Mouse (Mus musculus): ENCODE measurements around the gene Mtrr.

Gene Mtrr

GRCm38 (mm10) chr13:68581747-68582516 lies at the start of gene Mtrr, which contains the start of gene Fastkd3:
Gene Mtrr (minus strand): TSS chr13:68582149.
Gene Fastkd3 (plus strand): TSS chr13:68582234.
- peak; percentile 83 to 93 for DNase-seq (ENCODE audit: low spot score in 2 of 2)

GRCm38 (mm10) chr13:68627041-68627440 lies 45.1 kb upstream of the Mtrr start:
- DNase-seq (ENCODE audit: low spot score in 2 of 2) = no peak

- no peak for DNase-seq (ENCODE audit: low spot score in 2 of 2)
Measured at GRCm38 (mm10) chr13:68622792-68623191, 40.8 kb upstream of the Mtrr start.

GRCm38 (mm10) chr13:68607652-68608405 lies 25.9 kb upstream of the Mtrr start:
- DNase-seq (ENCODE audit: low spot score in 2 of 2) = no peak

DNA sequence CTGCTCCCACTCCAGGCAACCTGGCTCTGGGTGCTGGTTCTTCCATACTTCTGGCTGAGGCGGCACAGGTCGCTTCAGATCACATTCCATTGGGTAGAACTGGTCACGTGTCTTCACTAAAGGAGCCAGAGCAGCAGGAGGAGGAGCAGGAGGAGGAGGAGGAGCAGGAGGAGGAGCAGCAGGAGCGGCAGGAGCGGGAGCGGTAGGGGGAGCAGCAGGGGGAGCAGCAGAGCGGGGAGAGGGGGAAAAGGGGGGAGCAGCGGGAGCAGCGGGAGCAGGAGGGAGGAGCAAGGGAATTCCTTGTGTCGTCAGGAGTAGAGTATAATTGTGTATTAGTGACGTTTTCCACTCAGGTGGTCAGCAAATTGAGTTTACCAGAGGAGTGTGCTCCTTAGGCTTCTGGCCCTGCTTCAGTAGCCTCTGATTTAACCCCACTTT lies 23.8 kb upstream of the Mtrr start:
- no peak for DNase-seq (ENCODE audit: low spot score in 2 of 2)

GRCm38 (mm10) chr13:68603085-68603484 lies 21.1 kb upstream of the Mtrr start:
- no peak for DNase-seq (ENCODE audit: low spot score in 2 of 2)

- no peak for DNase-seq (ENCODE audit: low spot score in 2 of 2)
Measured at GRCm38 (mm10) chr13:68601184-68601583, 19.2 kb upstream of the Mtrr start.

DNA sequence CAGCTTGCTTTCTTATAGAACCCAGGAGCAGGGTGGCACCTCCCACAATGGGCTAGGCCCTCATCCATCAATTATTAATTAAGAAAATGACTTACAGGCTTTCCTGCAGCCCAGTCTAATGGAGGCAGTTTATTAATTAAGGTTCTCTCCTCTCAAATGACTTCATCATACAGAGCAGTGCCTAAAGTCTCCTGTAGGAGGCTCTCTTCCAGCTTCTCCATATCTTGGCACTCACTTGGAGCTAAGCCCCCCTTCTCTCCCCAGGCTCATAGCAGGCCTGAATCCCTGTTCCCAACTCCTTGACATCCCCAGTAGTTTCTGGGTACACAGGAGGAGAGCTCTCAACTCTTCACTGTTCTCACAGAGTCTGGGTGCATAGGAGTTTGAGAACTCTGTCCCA lies 17.0 kb upstream of the Mtrr start:
- no peak for DNase-seq (ENCODE audit: low spot score in 2 of 2)

- DNase-seq (ENCODE audit: low spot score in 2 of 2) = no peak
Measured at GRCm38 (mm10) chr13:68597667-68598066, 15.7 kb upstream of the Mtrr start.

DNA sequence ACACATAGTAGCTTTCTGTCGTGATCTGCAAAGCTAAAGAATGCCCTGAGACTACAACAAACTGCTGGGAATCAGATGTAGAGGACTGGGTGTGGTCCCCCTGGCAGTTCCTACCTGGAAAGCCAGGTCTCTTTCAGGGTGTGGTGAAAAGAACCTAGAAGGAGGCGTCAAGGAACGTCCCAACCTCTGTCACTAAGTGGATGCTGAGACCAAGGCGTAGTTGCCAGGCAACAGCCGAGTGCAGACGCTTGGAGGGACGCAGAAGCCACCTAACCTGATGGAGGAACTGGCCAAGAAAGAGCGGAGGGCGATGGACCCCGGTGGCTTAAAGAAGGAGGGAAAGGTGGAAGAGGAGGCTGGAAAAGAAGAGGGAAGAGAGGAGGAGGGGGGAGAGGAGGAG lies 15.2 kb upstream of the Mtrr start, which contains the start of gene 1700001L19Rik:
1700001L19Rik (plus strand) TSS at position 223 of the 400 bp plus-strand sequence.
- DNase-seq (ENCODE audit: low spot score in 2 of 2) = no peak

DNA sequence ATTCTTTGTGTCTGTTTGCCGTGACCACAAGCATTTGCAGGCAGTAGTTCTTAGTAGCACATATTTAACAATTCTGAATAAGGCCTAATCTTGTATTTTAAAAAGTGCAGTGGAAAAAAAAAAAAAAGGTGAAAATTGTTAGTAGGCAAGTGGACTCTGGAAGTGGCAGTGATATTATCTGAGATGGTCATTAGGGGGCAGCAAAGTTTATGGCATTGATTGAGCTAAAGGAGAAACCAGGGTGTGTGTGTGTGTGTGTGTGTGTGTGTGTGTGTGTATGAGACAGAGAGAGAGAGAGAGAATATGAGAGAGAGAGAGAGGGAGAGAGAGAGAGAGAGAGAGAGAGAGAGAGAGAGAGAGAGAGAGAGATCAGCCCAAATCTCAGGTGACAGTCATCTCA lies 11.8 kb upstream of the Mtrr start:
- DNase-seq (ENCODE audit: low spot score in 2 of 2) = no peak

DNA sequence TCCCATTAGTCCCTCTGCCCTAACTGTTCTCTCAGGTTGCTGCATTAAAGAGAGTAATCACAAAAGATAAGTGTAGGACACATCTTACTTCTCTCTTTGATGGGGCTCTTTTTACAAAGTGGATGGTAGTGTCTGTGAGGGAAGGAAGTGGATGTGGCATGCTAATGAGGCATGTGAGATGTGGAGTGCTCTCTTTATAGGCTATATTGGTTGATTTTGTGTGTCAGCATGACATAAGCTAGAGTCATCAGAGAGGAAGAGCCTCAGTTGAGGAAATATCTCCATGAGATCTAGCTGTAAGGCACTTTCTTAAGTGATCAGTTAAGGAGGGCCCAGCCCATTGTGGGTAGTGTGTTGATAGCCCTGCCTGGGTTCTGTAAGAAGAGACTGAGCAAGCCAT lies 6.4 kb upstream of the Mtrr start:
- DNase-seq (ENCODE audit: low spot score in 2 of 2) = no peak

GRCm38 (mm10) chr13:68585441-68585840 lies 3.5 kb upstream of the Mtrr start:
- no peak for DNase-seq (ENCODE audit: low spot score in 2 of 2)

DNA sequence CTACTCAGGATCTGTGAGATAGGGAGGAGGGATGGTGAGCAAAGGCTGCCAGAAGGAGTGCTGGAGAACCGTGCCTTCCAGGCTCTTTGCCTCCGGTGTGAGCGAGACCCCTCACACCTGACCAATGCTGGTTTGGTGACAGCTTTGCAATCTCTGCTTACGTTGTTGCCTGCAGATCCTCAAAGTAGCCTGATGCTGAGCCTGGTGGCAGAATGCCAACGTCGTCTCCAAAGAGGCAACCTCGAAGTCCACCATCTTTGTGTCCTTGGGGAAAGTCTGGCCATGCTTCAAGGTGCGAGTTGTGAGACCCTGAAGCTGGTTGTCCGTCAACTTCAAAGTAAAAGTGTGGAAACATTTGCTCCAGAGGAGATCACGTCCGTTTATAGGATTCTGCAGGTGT lies 2.0 kb upstream of the Mtrr start:
- no peak for DNase-seq (ENCODE audit: low spot score in 2 of 2)

DNA sequence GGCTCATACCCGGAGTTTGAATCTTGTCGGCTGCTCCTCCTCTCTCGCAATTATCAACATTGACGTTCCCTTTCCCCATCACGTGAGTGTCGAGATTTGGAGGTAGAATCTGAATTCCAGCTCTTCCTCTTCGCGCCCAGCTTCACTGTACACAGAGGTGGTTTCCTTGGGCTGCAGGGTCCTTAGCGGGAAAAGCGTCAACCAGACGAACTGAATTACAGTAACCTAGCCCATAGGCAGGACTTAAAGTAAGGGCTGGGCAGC lies 500 bp upstream of the Mtrr start:
- DNase-seq (ENCODE audit: low spot score in 2 of 2) = peak in 1 of 2 experiments; percentile 21

DNA sequence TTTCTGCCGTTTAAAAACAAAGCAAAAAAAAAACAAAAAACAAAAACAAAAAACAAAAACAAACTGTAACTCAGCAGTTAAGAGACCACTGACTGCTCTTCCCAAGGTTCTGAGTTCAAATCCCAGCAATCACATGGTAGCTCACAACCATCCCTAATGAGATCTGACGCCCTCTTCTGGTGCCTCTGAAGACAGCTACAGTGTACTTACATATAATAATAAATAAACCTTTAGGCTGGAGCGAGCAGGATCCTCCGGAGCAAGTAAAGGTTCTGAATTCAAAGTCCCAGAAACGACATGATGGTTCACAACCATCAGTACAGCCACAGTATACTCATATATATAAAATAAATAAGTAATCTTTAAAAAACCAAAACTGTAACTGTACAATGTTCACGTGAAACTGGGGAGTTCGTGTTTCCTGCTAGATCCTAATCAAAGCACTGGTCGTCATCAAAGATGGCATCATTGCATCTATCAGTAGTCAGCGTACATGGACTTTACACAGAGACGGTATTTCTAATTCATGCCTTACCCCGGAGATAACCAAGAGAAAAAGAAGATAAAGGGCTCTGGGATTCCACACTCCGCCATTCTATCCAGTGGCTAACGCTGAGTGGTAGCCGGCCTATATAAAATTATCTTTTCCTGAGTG lies 736 bp downstream of the Mtrr start:
- DNase-seq (ENCODE audit: low spot score in 2 of 2) = no peak

- DNase-seq (ENCODE audit: low spot score in 2 of 2) = no peak
Measured at GRCm38 (mm10) chr13:68577945-68578344, 4.0 kb downstream of the Mtrr start.

- DNase-seq (ENCODE audit: low spot score in 2 of 2) = no peak
Measured at GRCm38 (mm10) chr13:68574398-68574797, 7.6 kb downstream of the Mtrr start.

DNA sequence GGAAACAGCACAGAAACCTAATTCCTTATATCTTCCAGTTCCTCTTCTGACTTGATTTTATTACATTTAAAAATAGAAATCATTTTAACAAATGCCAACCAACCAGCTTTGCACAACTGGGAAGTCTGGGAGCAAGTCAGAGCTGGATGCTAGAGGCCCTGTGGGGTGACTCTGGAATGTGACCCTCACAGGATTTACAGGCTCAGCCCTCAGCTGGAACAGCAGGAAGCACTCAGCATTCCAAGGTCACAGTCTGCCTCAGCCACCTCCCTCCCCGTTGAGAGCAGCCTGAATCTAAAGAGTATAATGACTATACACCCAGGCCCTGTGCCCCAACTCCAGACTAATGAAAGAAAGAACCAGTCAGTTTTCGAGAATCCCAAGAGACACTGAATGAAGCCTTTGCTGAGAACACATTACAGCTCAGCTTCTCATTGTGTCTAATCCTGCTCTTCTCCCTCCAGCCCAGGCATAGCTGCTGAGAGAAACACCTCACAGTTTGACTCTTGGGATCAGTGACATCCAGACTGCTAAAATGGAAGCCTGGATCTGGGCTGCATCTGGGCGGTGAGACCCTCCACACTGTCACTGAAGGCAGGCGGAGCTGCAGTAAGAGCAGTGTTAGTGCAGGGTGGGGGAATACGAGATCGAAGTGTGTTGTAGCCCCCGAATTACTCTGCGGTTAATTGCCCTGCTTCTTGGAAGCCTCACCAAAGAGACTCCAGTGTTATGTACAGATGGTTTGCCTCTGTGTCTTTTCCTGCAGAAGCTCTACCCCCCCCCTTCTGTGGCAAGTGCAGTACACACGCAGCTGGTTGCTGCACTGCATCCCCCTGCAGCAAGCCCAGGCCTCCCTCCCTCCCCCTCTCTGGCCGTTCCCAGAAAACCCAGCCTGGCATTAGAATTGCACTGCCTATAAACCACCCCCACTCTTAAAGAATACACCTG lies 8.7 kb downstream of the Mtrr start:
- no peak for DNase-seq (ENCODE audit: low spot score in 2 of 2)

DNA sequence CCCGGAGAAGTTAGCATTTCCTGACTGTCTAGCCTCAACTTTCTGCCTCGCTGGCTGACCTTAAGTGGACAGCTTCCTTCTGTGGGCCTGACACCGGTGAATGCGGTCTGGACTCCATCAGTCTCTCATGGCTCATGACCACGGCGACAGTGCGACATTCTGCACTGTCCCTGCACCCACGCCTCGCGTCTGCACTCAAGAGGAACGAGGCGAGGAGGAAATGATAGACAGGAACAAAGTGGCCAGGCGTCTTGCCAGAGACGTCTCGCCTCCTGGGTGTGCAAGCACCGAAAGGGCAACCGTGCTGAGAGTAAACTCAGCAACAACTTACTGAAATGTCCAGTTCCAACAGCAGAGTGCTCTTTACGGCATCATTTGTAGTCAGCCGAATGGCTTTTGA lies 9.7 kb downstream of the Mtrr start:
- DNase-seq (ENCODE audit: low spot score in 2 of 2) = no peak

DNA sequence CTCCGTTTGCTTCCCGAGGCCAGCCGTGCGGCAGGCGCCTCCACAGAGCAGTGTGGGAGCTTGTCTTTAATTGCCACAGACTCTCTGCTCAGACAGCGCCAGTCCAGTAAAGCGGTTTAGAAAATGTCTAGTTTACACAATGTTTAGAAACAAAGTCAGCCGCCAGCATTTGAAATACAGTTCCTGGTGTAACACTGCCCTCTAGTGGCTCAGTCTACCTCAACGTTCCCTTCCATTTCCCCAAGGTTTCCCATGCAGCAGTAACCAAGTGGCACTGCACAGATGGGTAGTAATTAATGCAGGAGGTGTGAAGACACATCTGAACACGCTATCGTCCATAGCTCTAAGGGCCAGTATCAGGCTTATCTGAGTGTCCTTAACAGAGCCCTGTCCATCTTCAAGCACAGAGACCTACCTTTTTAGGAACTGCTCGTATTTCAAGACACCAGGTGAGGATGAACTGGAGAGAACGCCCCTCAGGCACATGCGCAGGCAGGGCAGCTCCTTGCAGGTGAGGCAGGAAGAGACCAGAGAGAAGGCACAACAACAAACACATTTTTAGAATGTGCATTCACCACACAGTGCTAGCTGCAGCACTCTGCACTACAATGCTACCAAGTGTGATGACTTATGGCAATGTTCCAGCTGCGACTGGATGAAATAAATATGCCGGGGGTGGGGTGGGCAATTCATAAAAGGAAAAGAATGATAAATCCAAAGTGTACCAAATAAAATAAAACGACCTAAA lies 12.2 kb downstream of the Mtrr start:
- DNase-seq (ENCODE audit: low spot score in 2 of 2) = peak; percentile 14 to 44
